Mouse (Mus musculus) MEL (cell line): ENCODE data around the gene Gm3336. TPM values are rescaled to one million over a fixed set of nuclear protein-coding genes. Genes with fewer than 3 reads are reported as not detected.

Experiments used
- DNase-seq: peaks from one replicate; pipeline ENCODE4 v3.0.0; 2011; ENCODE audit warnings: low read depth, low spot score
- H3K27ac ChIP-seq: 2 replicates; pipeline ENCODE4 v1.5.1; 2012; ENCODE audit warnings: low read depth, mild to moderate bottlenecking, control low read depth, low read length, moderate library complexity; ENCODE audit not compliant: control insufficient read depth
- H3K27me3 ChIP-seq, 2 experiments: fragments of 150-350 bp in 1 of 2; sonication (generic) in 1 of 2; 2 replicates each; pipeline ENCODE4 v1.6.1; 2012; ENCODE audit warnings: low read length in 2 of 2, mild to moderate bottlenecking in 2 of 2, improper control_type of control experiment in 1 of 2, moderate library complexity in 1 of 2; ENCODE audit not compliant: insufficient read depth in 2 of 2, control insufficient read depth in 1 of 2
- H3K36me3 ChIP-seq, 2 experiments: 2 replicates each; pipeline ENCODE4 v1.6.1; 2012 to 2014; ENCODE audit warnings: low read length in 2 of 2, improper control_type of control experiment in 1 of 2, inconsistent platforms in 1 of 2, mild to moderate bottlenecking in 1 of 2; ENCODE audit not compliant: insufficient read depth in 2 of 2, control insufficient read depth in 1 of 2
- H3K4me1 ChIP-seq, 2 experiments: fragments of 150-350 bp in 1 of 2; sonication (generic) in 1 of 2; 2 replicates each; pipeline ENCODE4 v1.6.1; 2012; ENCODE audit warnings: low read length in 2 of 2, improper control_type of control experiment in 1 of 2, mild to moderate bottlenecking in 1 of 2; ENCODE audit not compliant: insufficient read depth in 2 of 2, control insufficient read depth in 1 of 2
- H3K4me3 ChIP-seq, 2 experiments: fragments of 150-350 bp in 1 of 2; sonication (generic) in 1 of 2; 2 replicates each; pipeline ENCODE4 v1.5.1; 2012; ENCODE audit warnings: low read depth in 2 of 2, low read length in 2 of 2, mild to moderate bottlenecking in 2 of 2, moderate library complexity in 2 of 2, control low read depth in 1 of 2, improper control_type of control experiment in 1 of 2; ENCODE audit not compliant: control insufficient read depth in 1 of 2, insufficient read depth in 1 of 2
- H3K79me2 ChIP-seq: 2 replicates; pipeline ENCODE4 v1.6.1; 2012; ENCODE audit warnings: mild to moderate bottlenecking, low read length, moderate library complexity; ENCODE audit not compliant: control insufficient read depth, poor library complexity, insufficient read depth
- H3K9ac ChIP-seq: 2 replicates; pipeline ENCODE4 v1.6.1; 2012; ENCODE audit warnings: low read depth, mild to moderate bottlenecking, control low read depth, low read length, moderate library complexity; ENCODE audit not compliant: control insufficient read depth, poor library complexity, severe bottlenecking
- H3K9me3 ChIP-seq: fragments of 150-350 bp; sonication (generic); replicated peaks from 2 replicates; pipeline ENCODE4 v1.6.1; 2012; ENCODE audit warnings: mild to moderate bottlenecking, low read length, improper control_type of control experiment, moderate library complexity; ENCODE audit not compliant: insufficient read depth
- CHD2 ChIP-seq: IDR thresholded peaks from 2 replicates; pipeline ENCODE4 v1.6.1; 2011; ENCODE audit warnings: low read length, improper control_type of control experiment
- CTCF ChIP-seq, 3 experiments: IDR thresholded peaks in 2 of 3; conservative IDR thresholded peaks in 1 of 3; 2 replicates each; pipeline ENCODE4 v1.5.1; 2011 to 2012; ENCODE audit warnings: low read length in 3 of 3, low read depth in 2 of 3, mild to moderate bottlenecking in 2 of 3, improper control_type of control experiment in 1 of 3, inconsistent platforms in 1 of 3, mixed read lengths in 1 of 3, moderate library complexity in 1 of 3; ENCODE audit not compliant: control insufficient read depth in 1 of 3, insufficient read depth in 1 of 3, poor library complexity in 1 of 3, severe bottlenecking in 1 of 3
- E2F4 ChIP-seq: IDR thresholded peaks from 2 replicates; pipeline ENCODE4 v1.6.1; 2011; ENCODE audit warnings: low read depth, low read length, improper control_type of control experiment, borderline replicate concordance
- EP300 ChIP-seq, 2 experiments: IDR thresholded peaks; 2 replicates each; pipeline ENCODE4 v1.6.1; 2011; ENCODE audit warnings: improper control_type of control experiment in 2 of 2, low read length in 2 of 2, low read depth in 1 of 2, mild to moderate bottlenecking in 1 of 2
- HCFC1 ChIP-seq: IDR thresholded peaks from 2 replicates; pipeline ENCODE4 v1.6.1; 2012; ENCODE audit warnings: low read depth, mild to moderate bottlenecking, inconsistent platforms, low read length, improper control_type of control experiment, moderate library complexity
- KAT2A ChIP-seq: conservative IDR thresholded peaks from 2 replicates; pipeline ENCODE4 v1.6.1; 2012; ENCODE audit warnings: low read depth, low read length, improper control_type of control experiment, inconsistent platforms
- MAZ ChIP-seq: IDR thresholded peaks from 2 replicates; pipeline ENCODE4 v1.6.1; 2012; ENCODE audit warnings: low read depth, mild to moderate bottlenecking, inconsistent platforms, low read length, improper control_type of control experiment
- POLR2A ChIP-seq, 2 experiments: IDR thresholded peaks; 2 replicates each; pipeline ENCODE4 v1.6.1; 2011 to 2012; ENCODE audit warnings: low read length in 2 of 2, mild to moderate bottlenecking in 2 of 2, control low read depth in 1 of 2, improper control_type of control experiment in 1 of 2, low read depth in 1 of 2, moderate library complexity in 1 of 2; ENCODE audit not compliant: control insufficient read depth in 1 of 2, insufficient read depth in 1 of 2, poor library complexity in 1 of 2
- POLR2AphosphoS2 ChIP-seq: IDR thresholded peaks from 2 replicates; pipeline ENCODE4 v1.6.1; 2011; ENCODE audit warnings: low read length, improper control_type of control experiment
- RAD21 ChIP-seq: IDR thresholded peaks from 2 replicates; pipeline ENCODE4 v1.6.1; 2011; ENCODE audit warnings: mild to moderate bottlenecking, low read depth, low read length, improper control_type of control experiment
- SIN3A ChIP-seq: IDR thresholded peaks from 2 replicates; pipeline ENCODE4 v1.6.1; 2012; ENCODE audit warnings: low read length, improper control_type of control experiment, inconsistent platforms
- SMC3 ChIP-seq: IDR thresholded peaks from 2 replicates; pipeline ENCODE4 v1.6.1; 2011; ENCODE audit warnings: low read depth, low read length, improper control_type of control experiment
- ZC3H11A ChIP-seq: IDR thresholded peaks from 2 replicates; pipeline ENCODE4 v1.6.1; 2012; ENCODE audit warnings: low read depth, mild to moderate bottlenecking, inconsistent platforms, low read length, improper control_type of control experiment
- ZKSCAN1 ChIP-seq: IDR thresholded peaks from 2 replicates; pipeline ENCODE4 v1.6.1; 2012; ENCODE audit warnings: low read depth, mild to moderate bottlenecking, inconsistent platforms, low read length, improper control_type of control experiment, moderate library complexity
- ZMIZ1 ChIP-seq: IDR thresholded peaks from 2 replicates; pipeline ENCODE4 v1.6.1; 2012; ENCODE audit warnings: low read depth, mild to moderate bottlenecking, inconsistent platforms, low read length, improper control_type of control experiment, moderate library complexity
- polyA plus RNA-seq, 2 experiments: library from polyadenylated mRNA; stranded (reverse) in 1 of 2; unstranded in 1 of 2; fragments of >175 nt in 1 of 2; fragments of >200 nt in 1 of 2; gene quantifications; 2 replicates each; pipeline versions ENCODE4 v1.2.1 to v1.2.4; 2012; ENCODE audit warnings: low replicate concordance in 2 of 2, low read depth in 1 of 2; ENCODE audit not compliant: insufficient read length in 2 of 2, insufficient read depth in 1 of 2, missing spikeins in 1 of 2
- total RNA-seq: library from RNA; depleted of rRNA; stranded (reverse); fragments of 300-350 nt; gene quantifications from 2 replicates; pipeline ENCODE4 v1.2.3, GENCODE M21; 2012

The Gm3336 gene
- total and polyA plus RNA-seq, 3 experiments: 0.19 to 0.72 TPM; not detected in 1

GRCm38 (mm10) chr8:70755661-70756475 lies 37.5 kb downstream of the Gm3336 start:
- no peak for TF ChIP-seq HCFC1
- H3K4me1 ChIP-seq: peaks cover 3 to 26% of the 10 kb centered on the region in 2 experiments; a peak in 3 of 4 replicates
- no peak for DNase-seq
- no peaks in the 10 kb centered on the region for H3K9me3 ChIP-seq
- H3K9ac ChIP-seq: no peak overlapping the region
- no peak overlapping the region for H3K4me3 ChIP-seq
- peaks cover 0 to 15% of the 10 kb centered on the region in 2 experiments; a peak in 2 of 4 replicates for H3K36me3 ChIP-seq
- H3K27me3 ChIP-seq: no peaks in the 10 kb centered on the region
- peaks cover 11% of the 10 kb centered on the region for H3K79me2 ChIP-seq
- no peak overlapping the region for H3K27ac ChIP-seq

GRCm38 (mm10) chr8:70756476-70757040 lies 38.2 kb downstream of the Gm3336 start:
- Histone ChIP-seq H3K36me3 (peaks cover 0 to 17% of the 10 kb centered on the region in 2 experiments; a peak in 2 of 4 replicates), H3K79me2 (peaks cover 11% of the 10 kb centered on the region), H3K9me3 (no peaks in the 10 kb centered on the region), H3K27ac (no peak overlapping the region), H3K27me3 (no peaks in the 10 kb centered on the region), H3K4me1 (peaks cover 5 to 26% of the 10 kb centered on the region in 2 experiments), H3K9ac (no peak overlapping the region), H3K4me3 (no peak overlapping the region)
- DNase-seq: no peak
- TF ChIP-seq KAT2A: no peak
- TF ChIP-seq POLR2AphosphoS2: 0 out of 2 replicates have a peak, but pooled peaks have one; percentile 12

GRCm38 (mm10) chr8:70757523-70758307 lies 39.4 kb downstream of the Gm3336 start:
- Histone ChIP-seq H3K27ac (no peak overlapping the region), H3K36me3 (peaks cover 0 to 21% of the 10 kb centered on the region in 2 experiments; a peak in 2 of 4 replicates), H3K9me3 (no peaks in the 10 kb centered on the region), H3K4me3 (no peak overlapping the region), H3K4me1 (peaks cover 10 to 29% of the 10 kb centered on the region in 2 experiments), H3K9ac (no peak overlapping the region), H3K79me2 (peaks cover 11% of the 10 kb centered on the region), H3K27me3 (no peaks in the 10 kb centered on the region)
- DNase-seq: peak; percentile 69
- TF ChIP-seq RAD21 (peak; percentile 46), CTCF (IDR thresholded peaks at IDR 0.05 in 2 of 3, conservative IDR thresholded peaks at IDR 0.05 in 1 of 3; ENCODE audit: control insufficient read depth in 1 of 3, insufficient read depth in 1 of 3, low read depth in 2 of 3, low read length in 3 of 3, poor library complexity in 1 of 3, severe bottlenecking in 1 of 3) (peak; percentile 47 to 56 (median 47)), ZC3H11A (0 out of 2 replicates have a peak, but pooled peaks have one; percentile 6), CHD2 (no peak), POLR2A (IDR thresholded peaks at IDR 0.05; ENCODE audit: control insufficient read depth in 1 of 2, insufficient read depth in 1 of 2, low read depth in 1 of 2, low read length in 2 of 2, poor library complexity in 1 of 2) (peak in 1 of 2 experiments; percentile 31; a peak in 1 of 4 replicates), EP300 (IDR thresholded peaks at IDR 0.05; ENCODE audit: low read depth in 1 of 2, low read length in 2 of 2) (no peak), ZMIZ1 (peak; percentile 56; the same call in 1 of the 2 replicates), E2F4 (no peak), POLR2AphosphoS2 (no peak; the same call in 1 of the 2 replicates), SMC3 (peak; percentile 38), MAZ (no peak), ZKSCAN1 (no peak), SIN3A (no peak), HCFC1 (no peak)
